Mouse (Mus musculus): Measurements from ENCODE around the gene Ccl1.

Ccl1 gene

GRCm38 (mm10) chr11:82305590-82305989 lies at the start of gene Ccl1:
TSS of gene Ccl1 (minus strand) at chr11:82305690.
- DNase-seq, result no peak

- DNase-seq, result no peak
These were observed 45.5 kb upstream of the Ccl1 start for GRCm38 (mm10) chr11:82351039-82351438.

- no peak for DNase-seq
These were observed 35.4 kb upstream of the Ccl1 start for GRCm38 (mm10) chr11:82340900-82341299.

- DNase-seq, result no peak
These were observed 34.9 kb upstream of the Ccl1 start for GRCm38 (mm10) chr11:82340416-82340815.

- DNase-seq, result no peak
These were observed 34.5 kb upstream of the Ccl1 start for GRCm38 (mm10) chr11:82339921-82340401.

GRCm38 (mm10) chr11:82313153-82313552 lies 7.7 kb upstream of the Ccl1 start:
- no peak for DNase-seq

- DNase-seq, result no peak
These were observed 5.0 kb upstream of the Ccl1 start for GRCm38 (mm10) chr11:82310336-82311045.

- DNase-seq, result no peak
These were observed 7.6 kb downstream of the Ccl1 start for GRCm38 (mm10) chr11:82297895-82298294.

GRCm38 (mm10) chr11:82290841-82291240 lies 14.6 kb downstream of the Ccl1 start:
- DNase-seq, result no peak

GRCm38 (mm10) chr11:82274149-82274812 lies 31.2 kb downstream of the Ccl1 start:
- peak; percentile 16 for DNase-seq

- no peak for DNase-seq
These were observed 46.4 kb downstream of the Ccl1 start for GRCm38 (mm10) chr11:82259131-82259530.

GRCm38 (mm10) chr11:82255601-82256000 lies 49.9 kb downstream of the Ccl1 start:
- peak; percentile 34 for DNase-seq

- no peak for DNase-seq
These were observed 52.1 kb downstream of the Ccl1 start for GRCm38 (mm10) chr11:82253421-82253820.

- DNase-seq, result no peak
These were observed 54.2 kb downstream of the Ccl1 start for GRCm38 (mm10) chr11:82251251-82251650.

- DNase-seq, result no peak
These were observed 55.5 kb downstream of the Ccl1 start for GRCm38 (mm10) chr11:82249945-82250344.

GRCm38 (mm10) chr11:82237439-82237838 lies 68.1 kb downstream of the Ccl1 start:
- no peak for DNase-seq

GRCm38 (mm10) chr11:82235551-82236207 lies 69.8 kb downstream of the Ccl1 start:
- DNase-seq, result peak; percentile 6

- no peak for DNase-seq
These were observed 71.5 kb downstream of the Ccl1 start for GRCm38 (mm10) chr11:82233991-82234390.

- no peak for DNase-seq
These were observed 78.5 kb downstream of the Ccl1 start for GRCm38 (mm10) chr11:82226976-82227375.

GRCm38 (mm10) chr11:82225936-82226335 lies 79.6 kb downstream of the Ccl1 start:
- DNase-seq, result no peak

GRCm38 (mm10) chr11:82216531-82216930 lies 89.0 kb downstream of the Ccl1 start:
- DNase-seq, result no peak

GRCm38 (mm10) chr11:82214405-82214804 lies 91.1 kb downstream of the Ccl1 start:
- DNase-seq, result no peak

- no peak for DNase-seq
These were observed 98.5 kb downstream of the Ccl1 start for GRCm38 (mm10) chr11:82206960-82207488.

GRCm38 (mm10) chr11:82205221-82205620 lies 100.3 kb downstream of the Ccl1 start:
- no peak for DNase-seq
